Mouse (Mus musculus) liver, embryonic 15.5 days (tissue): ENCODE results near the gene Pfn1. TPM values are rescaled to one million over a fixed set of nuclear protein-coding genes. Genes with fewer than 3 reads are reported as not detected.

Experiments
- ATAC-seq: fragments of 200-750 bp; cut with Nextera tagmentation; 2 replicates; pipeline ENCODE4 v1.8.0; 2017; ENCODE audit warnings: moderate number of reproducible peaks, mild to moderate bottlenecking, moderate library complexity; ENCODE audit not compliant: insufficient read depth
- H3K27ac ChIP-seq: fragments of 300-500 bp; sonication (generic); replicated peaks from 2 replicates; pipeline ENCODE4 v1.5.1; 2015; ENCODE audit warnings: mild to moderate bottlenecking, inconsistent platforms
- H3K27me3 ChIP-seq: fragments of 300-500 bp; sonication (generic); 2 replicates; pipeline ENCODE4 v1.6.1; 2015; ENCODE audit warnings: mild to moderate bottlenecking, inconsistent platforms
- H3K36me3 ChIP-seq: fragments of 300-500 bp; sonication (generic); replicated peaks from 2 replicates; pipeline ENCODE4 v1.6.1; 2015; ENCODE audit warnings: moderate library complexity, mild to moderate bottlenecking, inconsistent platforms
- H3K4me1 ChIP-seq: fragments of 300-500 bp; sonication (generic); replicated peaks from 2 replicates; pipeline ENCODE4 v1.6.1; 2015; ENCODE audit warnings: inconsistent platforms
- H3K4me2 ChIP-seq: fragments of 300-500 bp; sonication (generic); 2 replicates; pipeline ENCODE4 v1.6.1; 2015; ENCODE audit warnings: moderate library complexity, mild to moderate bottlenecking, inconsistent platforms
- H3K4me3 ChIP-seq: fragments of 300-500 bp; sonication (generic); replicated peaks from 2 replicates; pipeline ENCODE4 v1.5.1; 2015; ENCODE audit warnings: mild to moderate bottlenecking, inconsistent platforms
- H3K9ac ChIP-seq: fragments of 300-500 bp; sonication (generic); 2 replicates; pipeline ENCODE4 v1.6.1; 2015; ENCODE audit warnings: moderate library complexity, mild to moderate bottlenecking, inconsistent platforms
- H3K9me3 ChIP-seq: fragments of 300-500 bp; sonication (generic); replicated peaks from 2 replicates; pipeline ENCODE4 v1.6.1; 2016; ENCODE audit warnings: inconsistent platforms
- WGBS: fragments of 180-500 bp; shearing (Covaris S2); methylation state at CpG from one replicate; pipeline ENCODE4 v1.1.7; 2015; ENCODE audit warnings: mixed read lengths; ENCODE audit not compliant: insufficient replicate concordance; 5-methylcytosine and 5-hydroxymethylcytosine counted together
- polyA plus RNA-seq: library from polyadenylated mRNA; unstranded; fragments of >200 nt; fragmentation: Nextera tagmentation; extraction: Ambion mirVana; gene quantifications from 2 replicates; pipeline ENCODE4 v1.2.1, GENCODE M21; 2015

Pfn1 gene
- polyA plus RNA-seq, 1 experiment from 2014 or later = 1,040 TPM

DNA sequence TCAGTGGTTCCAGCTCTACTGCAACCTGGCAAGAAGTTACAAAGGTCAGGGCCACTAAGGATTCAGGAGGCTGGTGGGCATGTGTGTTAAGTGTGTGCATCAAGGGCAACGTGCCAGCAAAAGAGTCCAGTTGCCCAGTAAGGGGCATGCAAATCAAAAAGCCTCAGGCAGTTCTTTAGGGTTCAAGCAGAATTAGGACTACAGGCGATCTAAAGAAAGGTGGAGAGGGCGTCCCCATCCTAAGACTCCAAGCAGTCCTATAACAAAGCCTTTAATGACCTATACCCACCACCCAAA lies 8.2 kb downstream of the Pfn1 start:
- Histone ChIP-seq H3K27me3 (no peaks in the 10 kb centered on the region), H3K4me1 (peaks cover 59% of the 10 kb centered on the region), H3K4me2 (peak overlapping the region; percentile 87), H3K9me3 (no peaks in the 10 kb centered on the region), H3K27ac (peak overlapping the region; percentile 99), H3K36me3 (peaks cover 48% of the 10 kb centered on the region), H3K9ac (peak overlapping the region; percentile 80), H3K4me3 (peak overlapping the region; percentile 82)
- WGBS = 16% methylated on average over 3 of the region's 3 CpGs
- ATAC-seq = no peak

DNA sequence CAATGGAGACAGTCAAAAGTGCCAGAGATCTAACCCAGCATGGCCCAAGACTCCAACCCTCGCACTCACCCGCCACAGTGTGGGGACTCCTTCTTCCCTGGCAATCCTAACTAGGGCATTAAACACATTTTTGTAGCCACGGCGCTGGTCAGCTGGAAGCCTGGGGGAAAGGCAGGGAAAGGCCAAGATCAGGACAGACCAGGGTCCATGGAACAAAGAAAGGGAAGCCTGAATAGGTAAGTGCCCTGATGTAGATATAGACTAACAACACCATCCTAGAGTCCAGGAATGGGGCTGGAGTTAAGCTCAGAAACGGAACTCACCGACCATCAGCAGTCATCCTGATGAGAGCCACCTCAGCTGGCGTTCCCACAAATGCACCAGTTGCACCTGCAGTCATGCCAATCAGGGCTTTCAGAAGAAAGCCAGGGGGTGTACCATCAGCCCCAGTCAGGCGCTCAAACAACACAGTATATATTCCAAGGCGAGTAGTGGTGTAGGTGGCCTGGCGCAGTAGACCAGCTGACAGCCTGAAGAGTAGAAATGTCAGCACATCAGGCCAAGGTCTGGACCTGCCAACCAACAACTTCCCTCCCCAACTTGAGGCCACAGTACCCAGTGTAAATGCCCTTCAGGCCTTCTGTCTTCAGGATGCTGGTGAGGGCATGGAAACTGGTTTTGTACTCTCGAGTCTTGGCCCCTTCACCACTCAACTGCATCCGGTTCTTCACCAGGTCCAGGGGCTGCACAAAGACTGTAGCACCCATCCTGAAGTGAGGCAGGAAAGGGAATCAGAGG lies 8.8 kb downstream of the Pfn1 start:
- Histone ChIP-seq H3K27me3 (no peaks in the 10 kb centered on the region), H3K9ac (peak overlapping the region; percentile 80), H3K27ac (peak overlapping the region; percentile 99), H3K4me1 (peaks cover 54% of the 10 kb centered on the region), H3K4me3 (peak overlapping the region; percentile 82), H3K4me2 (peak overlapping the region; percentile 87), H3K36me3 (peaks cover 43% of the 10 kb centered on the region), H3K9me3 (no peaks in the 10 kb centered on the region)
- 73% methylated on average over 12 of the region's 12 CpGs for WGBS
- ATAC-seq = no peak

DNA sequence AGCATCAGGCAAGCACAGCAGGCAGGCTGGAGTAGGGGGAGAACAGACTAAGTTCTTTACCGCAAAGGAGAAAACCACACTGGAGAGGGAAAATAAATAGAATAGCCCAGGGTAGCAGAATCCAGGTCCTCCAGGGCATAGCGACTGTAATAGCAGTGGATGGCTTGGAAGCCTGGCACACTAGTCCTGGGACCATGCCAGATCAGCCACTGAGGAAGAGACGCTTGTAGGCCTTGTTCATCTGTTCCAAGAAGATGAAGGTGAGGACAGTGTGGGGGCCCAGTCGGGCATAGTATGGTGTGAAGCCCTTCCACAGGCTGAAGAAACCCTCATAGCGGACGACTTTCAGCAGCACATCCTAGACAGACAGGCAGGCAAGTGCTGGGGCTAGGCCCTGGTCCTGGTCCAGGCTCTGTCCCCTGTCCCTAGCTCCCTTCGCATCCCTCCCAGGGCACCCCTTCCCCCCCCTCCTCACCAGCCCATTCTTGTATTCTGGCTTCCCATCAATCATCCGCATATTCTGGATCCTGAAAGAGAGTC lies 9.8 kb downstream of the Pfn1 start:
- H3K4me1 ChIP-seq = peaks cover 53% of the 10 kb centered on the region
- H3K36me3 ChIP-seq = peaks cover 33% of the 10 kb centered on the region
- no peaks in the 10 kb centered on the region for H3K27me3 ChIP-seq
- 85% methylated on average over 8 of the region's 8 CpGs for WGBS
- no peak overlapping the region for H3K27ac ChIP-seq
- no peak overlapping the region for H3K4me3 ChIP-seq
- H3K9ac ChIP-seq = no peak overlapping the region
- H3K9me3 ChIP-seq = no peaks in the 10 kb centered on the region
- no peak for ATAC-seq
- no peak overlapping the region for H3K4me2 ChIP-seq

DNA sequence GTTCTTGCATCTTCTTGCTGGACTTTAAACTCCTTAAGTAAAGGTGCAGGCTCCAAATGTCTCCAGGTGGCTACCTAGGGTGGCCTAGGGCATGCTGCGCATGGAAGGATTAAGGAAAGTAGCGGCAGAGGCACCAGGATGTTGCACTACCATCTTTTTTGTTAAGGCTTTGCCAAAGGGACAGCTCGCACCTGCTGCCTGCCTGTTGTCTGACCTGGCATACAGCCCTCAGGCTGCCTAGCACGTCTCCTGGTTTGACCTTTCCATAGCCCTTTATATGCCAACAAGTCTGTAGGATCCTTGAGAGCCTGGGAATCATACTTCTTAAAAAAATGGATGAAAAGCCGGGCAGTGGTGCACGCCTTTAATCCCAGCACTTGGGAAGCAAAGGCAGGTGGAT lies 11.4 kb downstream of the Pfn1 start:
- peaks cover 22% of the 10 kb centered on the region for H3K36me3 ChIP-seq

DNA sequence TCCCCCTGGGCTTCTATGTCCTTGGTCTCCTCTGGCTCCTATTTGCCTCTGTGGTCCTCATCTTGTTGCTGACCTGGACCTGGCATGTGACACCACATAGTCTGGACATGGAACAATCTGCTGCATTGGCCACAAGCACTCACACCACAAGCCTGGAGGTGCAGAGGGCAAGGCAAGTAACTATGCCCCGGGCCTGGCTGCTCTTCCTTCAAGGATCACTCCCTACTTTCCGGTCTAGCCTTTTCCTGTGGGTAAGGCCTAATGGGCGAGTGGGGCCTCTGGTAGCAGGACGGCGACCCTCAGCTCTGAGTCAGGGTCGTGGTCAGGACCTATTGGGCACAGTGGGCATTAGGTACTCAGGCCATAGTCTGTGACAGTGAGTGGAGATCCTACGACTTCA lies 13.2 kb downstream of the Pfn1 start:
- H3K9me3 ChIP-seq = no peaks in the 10 kb centered on the region
- no peak for ATAC-seq
- H3K4me1 ChIP-seq = peaks cover 62% of the 10 kb centered on the region
- 57% methylated on average over 7 of the region's 7 CpGs for WGBS
- no peaks in the 10 kb centered on the region for H3K27me3 ChIP-seq
- peaks cover 22% of the 10 kb centered on the region for H3K36me3 ChIP-seq
- no peak overlapping the region for H3K4me2 ChIP-seq
- H3K9ac ChIP-seq = no peak overlapping the region
- H3K4me3 ChIP-seq = no peak overlapping the region
- no peak overlapping the region for H3K27ac ChIP-seq

More for the DNA sequence above, 11.4 kb downstream of the Pfn1 start:
- no peak for ATAC-seq
- Histone ChIP-seq H3K4me3 (no peak overlapping the region), H3K4me1 (peaks cover 53% of the 10 kb centered on the region), H3K9ac (no peak overlapping the region), H3K27me3 (no peaks in the 10 kb centered on the region), H3K27ac (no peak overlapping the region), H3K9me3 (no peaks in the 10 kb centered on the region), H3K4me2 (no peak overlapping the region)
- 66% methylated on average over 6 of the region's 6 CpGs for WGBS

DNA sequence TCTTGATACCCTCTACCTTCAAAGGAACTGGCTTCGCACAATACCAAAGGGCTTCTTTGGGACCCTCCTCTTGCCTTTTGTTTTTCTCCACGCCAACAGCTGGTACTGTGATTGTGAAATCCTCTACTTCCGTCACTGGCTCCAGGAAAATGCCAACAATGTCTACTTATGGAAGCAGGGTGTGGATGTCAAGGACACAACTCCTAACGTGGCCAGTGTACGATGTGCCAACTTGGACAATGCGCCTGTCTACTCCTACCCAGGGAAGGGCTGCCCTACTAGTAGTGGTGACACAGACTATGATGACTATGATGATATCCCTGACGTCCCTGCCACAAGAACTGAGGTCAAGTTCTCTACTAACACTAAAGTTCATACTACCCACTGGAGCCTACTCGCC lies 14.5 kb downstream of the Pfn1 start:
- Histone ChIP-seq H3K36me3 (peaks cover 16% of the 10 kb centered on the region), H3K4me2 (no peak overlapping the region), H3K9me3 (no peaks in the 10 kb centered on the region), H3K4me3 (no peak overlapping the region), H3K27me3 (no peaks in the 10 kb centered on the region), H3K27ac (peak overlapping the region; percentile 90; the same call in 1 of the 2 replicates), H3K9ac (no peak overlapping the region), H3K4me1 (peaks cover 49% of the 10 kb centered on the region)
- no peak for ATAC-seq
- WGBS = 71% methylated on average over 8 of the region's 8 CpGs

DNA sequence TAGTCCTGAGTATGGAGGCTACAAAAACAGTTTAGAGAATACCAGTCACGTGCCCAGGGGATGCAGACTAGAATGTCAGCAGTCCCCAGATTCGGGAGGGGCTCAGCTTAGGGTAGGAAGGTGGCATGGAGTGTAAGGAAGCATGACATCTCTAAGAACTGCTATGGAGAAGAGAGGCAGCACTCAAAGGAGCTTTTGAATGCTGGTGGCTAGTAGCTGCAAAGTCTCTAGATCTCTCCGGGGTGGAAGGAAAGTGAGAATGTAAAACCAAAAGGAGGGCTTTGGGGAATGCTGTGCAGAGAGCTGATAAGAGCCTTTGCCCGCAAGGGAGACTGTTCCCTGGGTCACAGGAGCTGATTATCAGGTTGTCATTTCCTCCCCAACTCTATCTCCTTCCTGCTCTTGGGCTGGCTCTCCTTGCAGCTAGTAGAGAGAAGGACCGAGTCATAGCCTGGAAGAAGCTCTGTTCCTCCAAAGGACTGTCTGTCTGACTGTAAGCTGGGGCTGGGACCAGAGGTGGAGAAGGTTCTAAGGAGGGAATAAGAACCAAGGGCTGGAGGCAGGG lies 15.6 kb downstream of the Pfn1 start, which contains the start of gene Gp1ba:
Gp1ba (plus strand) TSS at position 409 of the 565 bp plus-strand sequence.
- peak within 1 kb of the TSS; percentile 27 for H3K4me3 ChIP-seq
- WGBS = 6% methylated on average over 5 of the region's 5 CpGs

DNA sequence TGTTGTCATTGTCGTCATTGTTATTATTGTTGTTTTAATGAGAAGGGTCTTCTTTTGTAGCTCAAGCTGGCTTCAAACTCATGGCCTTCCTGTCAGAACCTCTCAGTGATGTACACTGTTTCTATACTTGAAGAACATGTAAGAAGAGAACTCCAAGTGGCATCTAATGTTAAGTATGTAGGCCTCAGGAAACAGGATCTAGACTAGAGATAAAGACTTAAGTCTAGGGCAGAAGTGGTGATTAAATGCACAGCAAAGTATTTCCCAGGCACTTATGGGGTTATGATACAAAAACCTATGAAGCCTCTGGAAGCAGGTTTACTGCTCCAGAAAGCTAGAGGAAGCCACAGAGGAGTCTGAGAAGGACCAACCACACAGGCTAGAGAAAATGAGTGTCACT lies 16.2 kb downstream of the Pfn1 start:
- no peaks in the 10 kb centered on the region for H3K9me3 ChIP-seq
- H3K27me3 ChIP-seq = no peaks in the 10 kb centered on the region
- H3K9ac ChIP-seq = peak overlapping the region; percentile 30; the same call in 1 of the 2 replicates
- peaks cover 49% of the 10 kb centered on the region for H3K4me1 ChIP-seq
- H3K4me2 ChIP-seq = peak overlapping the region; percentile 60
- peak overlapping the region; percentile 27 for H3K4me3 ChIP-seq
- H3K36me3 ChIP-seq = 0 out of 2 replicates have a peak, but pooled peaks cover 2% of the 10 kb centered on the region
- ATAC-seq = peak; percentile 16; the same call in 1 of the 2 replicates
- 27% methylated on average over 1 of the region's 1 CpGs for WGBS
- peak overlapping the region; percentile 90 for H3K27ac ChIP-seq

More for the DNA sequence above, 15.6 kb downstream of the Pfn1 start, which contains the start of gene Gp1ba:
- Histone ChIP-seq H3K4me2 (peak within 1 kb of the TSS; percentile 60), H3K27me3 (no peaks in the 10 kb centered on the region), H3K36me3 (0 out of 2 replicates have a peak, but pooled peaks cover 7% of the 10 kb centered on the region), H3K4me1 (peaks cover 49% of the 10 kb centered on the region), H3K27ac (peak within 1 kb of the TSS; percentile 90), H3K9ac (peak within 1 kb of the TSS; percentile 30; the same call in 1 of the 2 replicates), H3K9me3 (no peaks in the 10 kb centered on the region)
- peak; percentile 88 for ATAC-seq

DNA sequence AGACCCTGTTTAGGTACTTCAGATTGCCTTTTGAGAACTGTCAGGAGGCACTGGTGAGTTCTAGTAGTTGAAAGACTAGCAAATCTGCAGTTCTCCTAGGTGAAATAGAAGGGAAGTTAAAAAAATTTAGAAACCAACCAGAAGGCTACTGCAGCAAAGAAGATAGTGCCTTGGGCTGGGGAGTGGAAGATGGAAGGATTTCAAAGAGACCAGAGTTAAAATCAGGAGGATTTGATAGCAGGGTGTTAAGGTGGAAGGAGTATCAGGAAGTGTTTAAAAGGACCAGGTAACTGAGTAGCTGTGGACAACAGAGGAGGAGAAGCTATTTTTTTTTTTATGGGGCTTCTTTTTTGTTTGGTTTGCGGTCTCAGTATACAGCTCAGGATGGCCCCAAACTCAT lies 16.7 kb downstream of the Pfn1 start:
- 0 out of 2 replicates have a peak overlapping the region, but pooled peaks have one; percentile 12 for H3K9ac ChIP-seq
- peak overlapping the region; percentile 90 for H3K27ac ChIP-seq
- peaks cover 49% of the 10 kb centered on the region for H3K4me1 ChIP-seq

DNA sequence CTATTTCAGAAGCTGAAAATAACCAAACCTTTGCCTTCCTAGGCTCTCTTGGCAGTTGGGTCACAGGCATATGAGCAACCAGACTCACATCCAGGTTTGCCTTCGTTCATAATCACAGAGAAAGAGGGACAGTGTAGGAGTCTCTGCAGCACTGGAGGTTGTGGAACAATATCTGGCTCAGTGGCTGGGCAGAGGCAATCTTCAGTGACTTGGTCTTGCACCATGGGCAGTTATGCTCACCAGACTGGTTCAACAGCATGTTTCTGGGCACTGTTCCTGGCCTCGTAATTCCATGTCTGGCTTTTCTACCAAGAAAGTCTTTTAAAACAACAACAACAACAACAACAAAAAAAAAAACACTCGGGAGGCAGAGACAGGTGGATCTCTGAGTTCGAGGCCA lies 18.8 kb downstream of the Pfn1 start:
- ATAC-seq = no peak
- Histone ChIP-seq H3K27me3 (no peaks in the 10 kb centered on the region), H3K4me2 (no peak overlapping the region), H3K4me3 (no peak overlapping the region), H3K4me1 (peaks cover 42% of the 10 kb centered on the region), H3K27ac (no peak overlapping the region), H3K36me3 (no peaks in the 10 kb centered on the region), H3K9me3 (no peaks in the 10 kb centered on the region), H3K9ac (no peak overlapping the region)
- 68% methylated on average over 4 of the region's 4 CpGs for WGBS

More for the DNA sequence above, 16.7 kb downstream of the Pfn1 start:
- H3K4me2 ChIP-seq = no peak overlapping the region
- H3K9me3 ChIP-seq = no peaks in the 10 kb centered on the region
- 93% methylated on average over 1 of the region's 1 CpGs for WGBS
- H3K36me3 ChIP-seq = no peaks in the 10 kb centered on the region
- ATAC-seq = no peak
- H3K4me3 ChIP-seq = no peak overlapping the region
- H3K27me3 ChIP-seq = no peaks in the 10 kb centered on the region

DNA sequence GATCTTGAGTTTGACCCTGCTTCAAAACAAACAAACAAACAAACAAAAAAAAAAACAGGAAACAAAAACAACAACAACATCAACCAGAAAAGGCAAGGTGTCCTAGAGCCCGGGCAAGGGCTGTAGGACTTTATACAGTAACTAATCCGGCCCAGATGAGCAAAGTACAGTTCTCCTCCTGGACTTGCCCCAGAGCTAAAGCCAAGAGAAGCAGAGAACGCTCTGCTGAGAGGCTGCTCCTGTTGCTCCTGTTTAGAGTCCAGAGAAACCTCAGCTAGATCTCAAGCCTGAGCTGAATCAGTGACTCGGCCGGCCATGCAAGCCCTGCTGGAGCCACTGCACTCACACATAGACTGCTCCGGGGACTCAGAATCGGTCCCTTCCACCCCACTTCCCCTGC lies 24.3 kb downstream of the Pfn1 start:
- H3K4me2 ChIP-seq = peak overlapping the region; percentile 7; the same call in 1 of the 2 replicates
- no peak for ATAC-seq
- peak overlapping the region; percentile 53 for H3K27ac ChIP-seq
- H3K4me1 ChIP-seq = peaks cover 17% of the 10 kb centered on the region
- H3K4me3 ChIP-seq = no peak overlapping the region
- no peaks in the 10 kb centered on the region for H3K9me3 ChIP-seq
- H3K9ac ChIP-seq = peak overlapping the region; percentile 18; the same call in 1 of the 2 replicates
- no peaks in the 10 kb centered on the region for H3K27me3 ChIP-seq
- H3K36me3 ChIP-seq = no peaks in the 10 kb centered on the region
- 36% methylated on average over 7 of the region's 7 CpGs for WGBS
